Comparison of ENCODE assay signal across 9 mouse cellular contexts in the genomic region with DNA sequence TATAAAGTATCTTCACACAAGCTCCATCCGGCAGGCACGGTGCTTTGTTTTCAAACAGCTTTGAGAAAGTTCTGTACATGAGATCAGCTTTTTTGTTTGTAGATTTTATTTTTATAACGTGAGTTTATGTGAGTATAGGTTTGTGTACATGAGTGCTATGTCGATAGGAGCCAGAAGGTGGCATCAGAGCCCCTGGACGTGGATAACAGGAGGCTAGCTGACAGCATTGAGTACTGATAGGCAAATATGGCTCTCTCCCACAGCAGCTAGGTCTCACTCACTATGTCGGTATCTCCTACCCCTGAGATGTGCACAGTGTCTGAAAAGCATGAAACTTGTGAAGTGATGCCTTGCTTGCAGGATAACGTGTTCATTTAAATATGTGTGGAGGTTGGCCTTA. TPM values are rescaled to one million over a fixed set of nuclear protein-coding genes. Genes with fewer than 3 reads are reported as not detected.
DNase-seq lines count a peak whose midpoint lies in the region; ATAC-seq and TF ChIP-seq lines count a peak whose summit lies in the region.
"Had no signal": no experiment of that assay in that cellular context is flagged by ENCODE, and none has a peak within 500 bp of the region (broad histone marks: within the 10 kb centered on the region; RNA-seq: fewer than 3 reads in every experiment).

No protein-coding gene starts in this region.

- no peak overlapping the region for H3K27ac ChIP-seq in intestine, embryonic 14.5 days (ENCODE audit: low read depth)
- no peak overlapping the region for H3K27ac ChIP-seq in intestine, embryonic 16.5 days (ENCODE audit: low read length)
- H3K27ac ChIP-seq in heart, embryonic 11.5 days (ENCODE audit: low read depth, low read length), result no peak overlapping the region
- no peak overlapping the region for H3K27ac ChIP-seq in limb, embryonic 10.5 days
- H3K27ac ChIP-seq in thymus, adult 2 months (ENCODE audit: control insufficient read depth, insufficient read depth, low read length), result no peak overlapping the region
- H3K27ac ChIP-seq: neural tube, embryonic 13.5 days had no signal

- ATAC-seq in intestine, embryonic 14.5 days (replicated peaks; ENCODE audit: low FRiP score, low TSS enrichment, low read depth), result no peak
- no peak for ATAC-seq in intestine, embryonic 16.5 days
- ATAC-seq in G1E (ENCODE audit: extremely low read depth, insufficient number of reproducible peaks, low FRiP score, poor library complexity, severe bottlenecking), result peak; percentile 76
- ATAC-seq in heart, embryonic 11.5 days (replicated peaks; ENCODE audit: insufficient number of reproducible peaks, low FRiP score, low TSS enrichment), result no peak

- no peak overlapping the region for H3K4me2 ChIP-seq in intestine, embryonic 14.5 days (ENCODE audit: low read length)
- no peak overlapping the region for H3K4me2 ChIP-seq in intestine, embryonic 16.5 days (ENCODE audit: low read depth, low read length)
- peak overlapping the region; percentile 85 for H3K4me2 ChIP-seq in heart, embryonic 11.5 days

- no peak overlapping the region for H3K9ac ChIP-seq in intestine, embryonic 14.5 days (ENCODE audit: low read length)
- H3K9ac ChIP-seq in intestine, embryonic 16.5 days (ENCODE audit: low read depth, low read length), result no peak overlapping the region
- H3K9ac ChIP-seq in heart, embryonic 11.5 days (ENCODE audit: low read depth, low read length), result no peak overlapping the region
- H3K9ac ChIP-seq: neural tube, embryonic 13.5 days had no signal

- peaks cover 7% of the 10 kb centered on the region for H3K4me1 ChIP-seq in intestine, embryonic 14.5 days (replicated peaks; ENCODE audit: control insufficient read depth, insufficient read depth, low read length)
- H3K4me1 ChIP-seq in intestine, embryonic 16.5 days (ENCODE audit: control insufficient read depth, insufficient read depth, low read length), result 0 out of 2 replicates have a peak, but pooled peaks cover 2% of the 10 kb centered on the region
- H3K4me1 ChIP-seq in G1E (ENCODE audit: insufficient read depth, low read depth, low read length), result peaks cover 32% of the 10 kb centered on the region
- H3K4me1 ChIP-seq in heart, embryonic 11.5 days (ENCODE audit: control insufficient read depth, insufficient read depth, low read length), result no peaks in the 10 kb centered on the region; the same call in 1 of the 2 replicates
- H3K4me1 ChIP-seq in limb, embryonic 10.5 days, result peaks cover 10% of the 10 kb centered on the region
- H3K4me1 ChIP-seq in thymus, adult 2 months (replicated peaks; ENCODE audit: control insufficient read depth, insufficient read depth, low read length), result peaks cover 3% of the 10 kb centered on the region

- H3K4me3 ChIP-seq in intestine, embryonic 14.5 days (ENCODE audit: low read depth, low read length), result no peak overlapping the region
- H3K4me3 ChIP-seq in intestine, embryonic 16.5 days (ENCODE audit: low read length), result no peak overlapping the region
- H3K4me3 ChIP-seq in G1E (ENCODE audit: low read depth, low read length), result no peak overlapping the region
- no peak overlapping the region for H3K4me3 ChIP-seq in heart, embryonic 11.5 days (ENCODE audit: low read depth, low read length)
- no peak overlapping the region for H3K4me3 ChIP-seq in limb, embryonic 10.5 days
- H3K4me3 ChIP-seq in thymus, adult 2 months (ENCODE audit: control insufficient read depth, insufficient read depth, low read length), result no peak overlapping the region

- H3K27me3 ChIP-seq in intestine, embryonic 14.5 days (replicated peaks; ENCODE audit: control insufficient read depth, insufficient read depth, low read length), result no peaks in the 10 kb centered on the region
- H3K27me3 ChIP-seq in intestine, embryonic 16.5 days (replicated peaks; ENCODE audit: control insufficient read depth, insufficient read depth, low read length), result no peaks in the 10 kb centered on the region
- no peaks in the 10 kb centered on the region for H3K27me3 ChIP-seq in G1E (ENCODE audit: insufficient read depth, low read length)
- no peaks in the 10 kb centered on the region for H3K27me3 ChIP-seq in heart, embryonic 11.5 days (ENCODE audit: control insufficient read depth, insufficient read depth, low read length)
- H3K27me3 ChIP-seq in limb, embryonic 10.5 days (ENCODE audit: low read depth, poor library complexity, severe bottlenecking), result no peaks in the 10 kb centered on the region
- H3K27me3 ChIP-seq in thymus, adult 2 months (ENCODE audit: control insufficient read depth, insufficient read depth, low read length), result no peaks in the 10 kb centered on the region
- H3K27me3 ChIP-seq: neural tube, embryonic 13.5 days had no signal

- TF ChIP-seq CTCF in G1E (IDR thresholded peaks at IDR 0.05; ENCODE audit: low read depth, low read length), result peak; percentile 25; the same call in 1 of the 2 replicates
- no peak for TF ChIP-seq CTCF in thymus, adult 2 months (IDR thresholded peaks at IDR 0.05; ENCODE audit: borderline replicate concordance, control insufficient read depth, extremely low read depth, insufficient read depth, low read length, poor library complexity)

- peak; percentile 59 for DNase-seq in intestine, embryonic 14.5 days (ENCODE audit: low spot score)
- peak; percentile 42 for DNase-seq in G1E (ENCODE audit: low spot score)
- peak; percentile 80 for DNase-seq in c-Kit-positive CD71-positive TER-119-positive erythroid progenitor cells, embryonic 14.5 days (ENCODE audit: low spot score)
- DNase-seq in limb, embryonic 10.5 days (ENCODE audit: low spot score), result peak; percentile 37
- peak; percentile 14 to 38 for DNase-seq in monocyte, adult 2 months (ENCODE audit: low read depth in 1 of 2, low spot score in 2 of 2)
- peak; percentile 66 for DNase-seq in thymus, adult 2 months

- H3K36me3 ChIP-seq in intestine, embryonic 14.5 days (ENCODE audit: control insufficient read depth, insufficient read depth, low read length), result peaks cover 12% of the 10 kb centered on the region; the same call in 1 of the 2 replicates
- no peaks in the 10 kb centered on the region for H3K36me3 ChIP-seq in intestine, embryonic 16.5 days (ENCODE audit: control insufficient read depth, insufficient read depth, low read length)
- peaks cover 29% of the 10 kb centered on the region for H3K36me3 ChIP-seq in G1E (replicated peaks)
- no peaks in the 10 kb centered on the region for H3K36me3 ChIP-seq in heart, embryonic 11.5 days (ENCODE audit: control insufficient read depth, insufficient read depth, low read length)
- H3K36me3 ChIP-seq in limb, embryonic 10.5 days, result peaks cover 22% of the 10 kb centered on the region
- no peaks in the 10 kb centered on the region for H3K36me3 ChIP-seq in thymus, adult 2 months (ENCODE audit: control insufficient read depth, insufficient read depth, low read length)

- no peak for TF ChIP-seq POLR2A in thymus, adult 2 months (IDR thresholded peaks at IDR 0.05; ENCODE audit: control insufficient read depth, extremely low read depth, insufficient read depth, low read length, poor library complexity)

- 42% methylated on average over 7 of the region's 7 CpGs for WGBS in intestine, embryonic 14.5 days
- 40% methylated on average over 7 of the region's 7 CpGs for WGBS in intestine, embryonic 16.5 days
- 35% methylated on average over 7 of the region's 7 CpGs for whole genome bisulfite sequencing in heart, embryonic 11.5 days (ENCODE audit: insufficient replicate concordance)
- WGBS in limb, embryonic 10.5 days, result 38% methylated on average over 7 of the region's 7 CpGs
- WGBS in thymus, adult 2 months, result 69% methylated on average over 7 of the region's 7 CpGs

- no peaks in the 10 kb centered on the region for H3K9me3 ChIP-seq in intestine, embryonic 14.5 days (ENCODE audit: control insufficient read depth, low read length)
- no peaks in the 10 kb centered on the region for H3K9me3 ChIP-seq in intestine, embryonic 16.5 days (ENCODE audit: control insufficient read depth, low read length)
- no peaks in the 10 kb centered on the region for H3K9me3 ChIP-seq in G1E (replicated peaks)
- H3K9me3 ChIP-seq in heart, embryonic 11.5 days (replicated peaks; ENCODE audit: control insufficient read depth, low read length), result no peaks in the 10 kb centered on the region
- no peaks in the 10 kb centered on the region for H3K9me3 ChIP-seq in limb, embryonic 10.5 days (replicated peaks)
- H3K9me3 ChIP-seq: neural tube, embryonic 13.5 days had no signal

RNA-seq across cellular contexts. Expression of gene Plk4, which starts 1.3 kb away (rescaled TPM):
- polyA plus RNA-seq in intestine, embryonic 14.5 days (2014; fragmentation: Nextera tagmentation; extraction: Ambion mirVana), result 51.4 and 57.5 TPM in 2 replicates
- polyA plus RNA-seq in intestine, embryonic 16.5 days (2015; fragmentation: Nextera tagmentation; extraction: Ambion mirVana), result 27.9 and 31.7 TPM in 2 replicates
- total RNA-seq in G1E (2014; fragmentation: Nextera tagmentation) (115 and 124 TPM in 2 replicates), G1E (2017) (84.9 and 95.3 TPM in 2 replicates)
- polyA plus RNA-seq in G1E (2012), result 16.3 and 19.2 TPM in 2 replicates
- polyA plus RNA-seq in heart, embryonic 11.5 days (2014; fragmentation: Nextera tagmentation; extraction: Ambion mirVana), result 45.6 and 49.1 TPM in 2 replicates
- 85.1 and 95.0 TPM in 2 replicates for polyA plus RNA-seq in limb, embryonic 10.5 days (2016; fragmentation: Nextera tagmentation; extraction: Ambion mirVana)
- polyA plus RNA-seq in thymus, adult 2 months (2012; rRNA removed), result 15.8 and 19.5 TPM in 2 replicates

RNA-seq across cellular contexts. Expression of gene Mfsd8, which starts 48.2 kb away (rescaled TPM):
- 5.4 and 6.2 TPM in 2 replicates for polyA plus RNA-seq in intestine, embryonic 14.5 days (2014; fragmentation: Nextera tagmentation; extraction: Ambion mirVana)
- 5.8 and 6.0 TPM in 2 replicates for polyA plus RNA-seq in intestine, embryonic 16.5 days (2015; fragmentation: Nextera tagmentation; extraction: Ambion mirVana)
- total RNA-seq in G1E (2014; fragmentation: Nextera tagmentation) (23.5 and 26.3 TPM in 2 replicates), G1E (2017) (7.0 and 7.3 TPM in 2 replicates)
- polyA plus RNA-seq in G1E (2012), result 0.83 and 1.3 TPM in 2 replicates
- 4.9 and 6.3 TPM in 2 replicates for polyA plus RNA-seq in heart, embryonic 11.5 days (2014; fragmentation: Nextera tagmentation; extraction: Ambion mirVana)
- 4.0 and 5.6 TPM in 2 replicates for polyA plus RNA-seq in limb, embryonic 10.5 days (2016; fragmentation: Nextera tagmentation; extraction: Ambion mirVana)
- 7.5 and 8.3 TPM in 2 replicates for polyA plus RNA-seq in thymus, adult 2 months (2012; rRNA removed)

RNA-seq across cellular contexts. Expression of gene Abhd18, which starts 48.3 kb away (rescaled TPM):
- polyA plus RNA-seq in intestine, embryonic 14.5 days (2014; fragmentation: Nextera tagmentation; extraction: Ambion mirVana), result 5.7 and 8.8 TPM in 2 replicates
- polyA plus RNA-seq in intestine, embryonic 16.5 days (2015; fragmentation: Nextera tagmentation; extraction: Ambion mirVana), result 12.6 and 15.8 TPM in 2 replicates
- total RNA-seq in G1E (2014; fragmentation: Nextera tagmentation), result 23.7 and 27.6 TPM in 2 replicates
- 24.6 and 29.1 TPM in 2 replicates for total RNA-seq in G1E (2017)
- 1.3 and 1.5 TPM in 2 replicates for polyA plus RNA-seq in G1E (2012)
- 11.1 and 12.2 TPM in 2 replicates for polyA plus RNA-seq in heart, embryonic 11.5 days (2014; fragmentation: Nextera tagmentation; extraction: Ambion mirVana)
- 3.2 and 6.0 TPM in 2 replicates for polyA plus RNA-seq in limb, embryonic 10.5 days (2016; fragmentation: Nextera tagmentation; extraction: Ambion mirVana)
- 4.8 and 6.4 TPM in 2 replicates for polyA plus RNA-seq in thymus, adult 2 months (2012; rRNA removed)

RNA-seq across cellular contexts. Expression of gene Hspa4l, which starts 54.2 kb away (rescaled TPM):
- 11.6 and 13.9 TPM in 2 replicates for polyA plus RNA-seq in intestine, embryonic 14.5 days (2014; fragmentation: Nextera tagmentation; extraction: Ambion mirVana)
- polyA plus RNA-seq in intestine, embryonic 16.5 days (2015; fragmentation: Nextera tagmentation; extraction: Ambion mirVana), result 12.6 and 12.8 TPM in 2 replicates
- total RNA-seq in G1E (2014; fragmentation: Nextera tagmentation) (53.8 and 79.6 TPM in 2 replicates), G1E (2017) (49.0 and 67.8 TPM in 2 replicates)
- polyA plus RNA-seq in G1E (2012), result 12.8 and 13.2 TPM in 2 replicates
- polyA plus RNA-seq in heart, embryonic 11.5 days (2014; fragmentation: Nextera tagmentation; extraction: Ambion mirVana), result 30.0 and 31.1 TPM in 2 replicates
- 2.3 TPM in 2 replicates for polyA plus RNA-seq in limb, embryonic 10.5 days (2016; fragmentation: Nextera tagmentation; extraction: Ambion mirVana)
- polyA plus RNA-seq in thymus, adult 2 months (2012; rRNA removed), result 23.5 and 27.8 TPM in 2 replicates

Comparison
In these comparisons a context has a peak if more than half of its experiments do, and no peak if none do; other contexts are left out.
1. DNase-seq: peak in every context shown above with its lines; median percentile 80 in c-Kit-positive CD71-positive TER-119-positive erythroid progenitor cells, embryonic 14.5 days; 66 in thymus, adult 2 months; 59 in intestine, embryonic 14.5 days; 42 in G1E; 37 in limb, embryonic 10.5 days; 26 in monocyte, adult 2 months.